Mouse (Mus musculus) spleen, adult 12 weeks (tissue): ENCODE results near the gene Dnah5.
"Not testable (repeated sequence)": the region's sequence is repeated elsewhere in the genome, so short reads cannot be mapped to it uniquely, and the experiment has no call there.

Experiments
- DNase-seq: peaks from one replicate; pipeline ENCODE4 v3.0.0; 2022; ENCODE audit warnings: low spot score

The Dnah5 gene

GRCm38 (mm10) chr15:28307131-28307530 is 103.6 kb downstream of the Dnah5 start:
- no peak for DNase-seq

GRCm38 (mm10) chr15:28307884-28308283 is 104.3 kb downstream of the Dnah5 start:
- DNase-seq: no peak

GRCm38 (mm10) chr15:28310516-28310915 is 107.0 kb downstream of the Dnah5 start:
- no peak for DNase-seq

GRCm38 (mm10) chr15:28313451-28313850 is 109.9 kb downstream of the Dnah5 start:
- no peak for DNase-seq

GRCm38 (mm10) chr15:28315812-28316528 is 112.4 kb downstream of the Dnah5 start:
- no peak for DNase-seq

GRCm38 (mm10) chr15:28322533-28322932 is 119.0 kb downstream of the Dnah5 start:
- DNase-seq: no peak

- no peak for DNase-seq
Observed at GRCm38 (mm10) chr15:28326985-28327384, 123.4 kb downstream of the Dnah5 start.

- DNase-seq: no peak
Observed at GRCm38 (mm10) chr15:28327441-28327840, 123.9 kb downstream of the Dnah5 start.

GRCm38 (mm10) chr15:28341151-28341550 is 137.6 kb downstream of the Dnah5 start:
- DNase-seq: no peak

- no peak for DNase-seq
Observed at GRCm38 (mm10) chr15:28367561-28367960, 164.0 kb downstream of the Dnah5 start.

GRCm38 (mm10) chr15:28370431-28370830 is 166.9 kb downstream of the Dnah5 start:
- no peak for DNase-seq

- no peak for DNase-seq
Observed at GRCm38 (mm10) chr15:28371506-28371905, 168.0 kb downstream of the Dnah5 start.

GRCm38 (mm10) chr15:28374394-28374793 is 170.8 kb downstream of the Dnah5 start:
- no peak for DNase-seq

- no peak for DNase-seq
Observed at GRCm38 (mm10) chr15:28380909-28381308, 177.4 kb downstream of the Dnah5 start.

- DNase-seq: not testable (repeated sequence)
Observed at GRCm38 (mm10) chr15:28393723-28394122, 190.2 kb downstream of the Dnah5 start.

GRCm38 (mm10) chr15:28395481-28395880 is 191.9 kb downstream of the Dnah5 start:
- DNase-seq: no peak

- DNase-seq: no peak
Observed at GRCm38 (mm10) chr15:28398472-28398871, 194.9 kb downstream of the Dnah5 start.

- no peak for DNase-seq
Observed at GRCm38 (mm10) chr15:28399258-28399657, 195.7 kb downstream of the Dnah5 start.

- DNase-seq: no peak
Observed at GRCm38 (mm10) chr15:28404630-28405029, 201.1 kb downstream of the Dnah5 start.

GRCm38 (mm10) chr15:28405136-28405535 is 201.6 kb downstream of the Dnah5 start:
- DNase-seq: no peak

- no peak for DNase-seq
Observed at GRCm38 (mm10) chr15:28439702-28440101, 236.2 kb downstream of the Dnah5 start.

- DNase-seq: no peak
Observed at GRCm38 (mm10) chr15:28444494-28444893, 240.9 kb downstream of the Dnah5 start.

GRCm38 (mm10) chr15:28461091-28461778 is 257.7 kb downstream of the Dnah5 start:
- DNase-seq: not testable (repeated sequence)
